Mouse (Mus musculus) brain, embryonic 14.5 days (tissue): ENCODE results near the gene Ccdc93.

Source experiments
- CTCF ChIP-seq: fragments of 200-500 bp; IDR thresholded peaks from 2 replicates; pipeline ENCODE4 v1.5.1; 2012; ENCODE audit warnings: inconsistent platforms, mild to moderate bottlenecking, moderate library complexity, borderline replicate concordance; ENCODE audit not compliant: insufficient read depth, insufficient read length; ENCODE audit errors: extremely low read depth
- POLR2A ChIP-seq: fragments of 200-500 bp; IDR thresholded peaks from 2 replicates; pipeline ENCODE4 v1.6.1; 2012; ENCODE audit warnings: mild to moderate bottlenecking, inconsistent platforms, borderline replicate concordance; ENCODE audit not compliant: poor library complexity, insufficient read depth, insufficient read length, severe bottlenecking; ENCODE audit errors: extremely low read depth

DNA sequence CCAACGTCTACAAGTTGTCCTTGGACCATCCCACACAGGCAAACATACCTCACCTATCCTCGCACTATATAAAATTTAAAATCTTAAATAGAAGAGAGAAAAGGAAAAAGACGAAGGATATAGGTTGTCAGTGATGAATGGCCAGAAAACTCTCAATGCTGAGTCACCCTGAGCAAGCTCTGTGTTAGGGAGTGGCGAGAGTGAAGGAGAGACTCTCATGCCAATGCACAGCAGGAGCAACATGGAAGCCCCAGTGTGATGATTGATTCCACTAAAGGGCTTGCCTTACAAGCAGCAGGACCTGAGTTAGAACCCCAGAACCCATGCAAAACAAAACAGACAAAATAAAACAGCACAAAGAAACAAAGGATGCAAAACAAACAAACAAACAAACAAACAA is 32.6 kb upstream of the Ccdc93 start:
- TF ChIP-seq CTCF (no peak), POLR2A (no peak)
